10 mouse cellular contexts compared by ENCODE assay signal in genomic region chr17:45274894-45275293, GRCm38 (mm10).
DNase-seq lines count a peak whose midpoint lies in the region.
"Had no signal": no experiment of that assay in that cellular context is flagged by ENCODE, and none has a peak within 500 bp of the region (broad histone marks: within the 10 kb centered on the region; RNA-seq: fewer than 3 reads in every experiment).

No protein-coding gene starts in this region.

- peak; percentile 46 to 52 for DNase-seq in cerebellum, postnatal 14 days
- DNase-seq in cerebellum, adult 18-20 months = no peak
- peak; percentile 4 for DNase-seq in layer of hippocampus, adult 11-12 months (ENCODE audit: low spot score)
- DNase-seq in layer of hippocampus, postnatal 14 days (ENCODE audit: low spot score in 2 of 2) = no peak
- peak; percentile 17 for DNase-seq in 416B (ENCODE audit: low read depth)
- peak; percentile 57 for DNase-seq in embryo, embryonic 10 days (ENCODE audit: low spot score)
- no peak for DNase-seq in spleen, postnatal 10 days (ENCODE audit: low spot score in 2 of 2)
- DNase-seq in spleen, postnatal 14 days (ENCODE audit: low spot score in 2 of 2) = no peak
- DNase-seq: cerebellum, adult 9-11 months; gastrocnemius, postnatal 25 days had no signal

Comparison
In these comparisons a context has a peak if more than half of its experiments do, and no peak if none do; other contexts are left out.
1. DNase-seq: peak in cerebellum, postnatal 14 days (2 of 2), layer of hippocampus, adult 11-12 months (single experiment), 416B (single experiment) and embryo, embryonic 10 days (single experiment); none in cerebellum, adult 18-20 months (0 of 2), layer of hippocampus, postnatal 14 days (0 of 2), spleen, postnatal 10 days (0 of 2) and spleen, postnatal 14 days (0 of 2).